Mouse (Mus musculus) ovary, postnatal 14 days (tissue): Measurements from ENCODE around the gene Snx5.

Experiments used
- DNase-seq: peaks from one replicate; pipeline ENCODE4 v3.0.0; 2022; ENCODE audit warnings: low spot score

The Snx5 gene

GRCm38 (mm10) chr2:144267004-144267730 lies 3.5 kb downstream of the Snx5 start:
- DNase-seq = no peak

DNA sequence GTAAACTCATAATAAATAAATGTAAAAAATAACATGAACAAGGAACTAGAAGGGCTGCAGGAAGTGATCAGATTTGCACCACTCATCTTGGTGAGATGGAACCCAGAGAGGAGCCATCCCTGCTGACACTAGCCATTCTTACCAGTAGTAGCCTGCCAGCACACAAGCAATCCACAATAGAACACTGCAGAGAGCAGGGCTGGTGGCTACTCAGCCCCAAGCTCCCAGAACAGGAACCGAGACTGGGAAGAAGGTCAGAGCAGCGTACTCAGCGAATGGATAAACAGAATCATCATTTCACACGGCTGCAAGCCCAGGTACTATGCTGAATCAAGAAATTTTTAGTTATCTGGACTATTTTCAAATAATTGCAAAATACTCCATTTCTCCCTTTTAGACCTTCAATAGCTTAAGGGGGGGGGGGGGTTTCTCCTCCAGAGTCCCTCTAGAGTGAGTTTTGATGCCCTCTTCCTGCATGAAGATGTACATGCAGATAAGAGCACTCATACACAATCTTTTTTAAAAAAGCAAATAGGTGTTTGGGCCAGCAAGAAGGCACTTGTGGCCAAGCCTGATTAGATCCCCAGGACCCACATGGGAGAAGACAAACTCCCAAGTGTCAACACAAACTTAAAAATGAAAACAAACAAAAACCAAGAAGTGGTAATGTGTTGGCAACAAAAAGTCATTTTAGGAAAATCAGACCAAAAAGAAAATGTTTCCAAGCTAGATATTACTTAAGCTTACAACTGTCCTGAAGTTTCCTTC lies 4.6 kb downstream of the Snx5 start:
- no peak for DNase-seq

DNA sequence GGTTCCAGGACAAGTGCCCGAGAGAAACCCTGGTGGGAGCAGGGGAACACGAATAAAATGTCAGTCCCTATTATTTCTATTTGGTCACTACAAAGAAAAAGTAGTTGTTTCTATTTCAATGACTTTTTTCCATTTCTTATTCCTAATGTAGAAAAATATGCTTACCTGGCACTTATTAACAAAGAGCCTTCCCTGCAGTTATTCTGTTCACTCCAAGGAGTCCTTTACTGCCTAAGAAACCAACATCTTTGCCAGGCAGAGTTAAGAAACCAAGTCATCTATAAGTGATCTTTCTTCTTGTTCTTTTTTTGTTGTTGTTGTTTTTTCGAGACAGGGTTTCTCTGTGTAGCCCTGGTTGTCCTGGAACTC lies 5.6 kb downstream of the Snx5 start:
- no peak for DNase-seq

GRCm38 (mm10) chr2:144264398-144265119 lies 6.1 kb downstream of the Snx5 start:
- no peak for DNase-seq

DNA sequence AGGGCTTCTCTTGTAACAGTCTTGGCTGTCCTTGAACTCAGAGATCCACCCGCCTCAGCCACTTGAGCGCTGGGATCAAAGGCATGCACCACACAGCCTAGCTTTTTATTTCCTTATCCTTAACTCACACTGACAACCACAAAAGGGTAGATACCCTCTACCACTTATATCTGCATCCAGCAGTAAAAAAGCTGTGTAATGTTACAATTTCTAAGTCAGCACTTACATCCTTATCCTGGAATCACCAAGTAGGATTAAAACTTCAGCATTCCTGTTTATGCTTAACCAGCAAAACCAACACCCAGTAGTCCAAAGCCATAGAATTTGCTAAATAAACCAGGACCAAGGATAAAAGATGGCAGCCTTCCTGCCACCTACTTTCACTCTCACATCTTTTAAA lies 7.9 kb downstream of the Snx5 start:
- DNase-seq = no peak

GRCm38 (mm10) chr2:144250111-144250510 lies 20.6 kb downstream of the Snx5 start:
- no peak for DNase-seq

DNA sequence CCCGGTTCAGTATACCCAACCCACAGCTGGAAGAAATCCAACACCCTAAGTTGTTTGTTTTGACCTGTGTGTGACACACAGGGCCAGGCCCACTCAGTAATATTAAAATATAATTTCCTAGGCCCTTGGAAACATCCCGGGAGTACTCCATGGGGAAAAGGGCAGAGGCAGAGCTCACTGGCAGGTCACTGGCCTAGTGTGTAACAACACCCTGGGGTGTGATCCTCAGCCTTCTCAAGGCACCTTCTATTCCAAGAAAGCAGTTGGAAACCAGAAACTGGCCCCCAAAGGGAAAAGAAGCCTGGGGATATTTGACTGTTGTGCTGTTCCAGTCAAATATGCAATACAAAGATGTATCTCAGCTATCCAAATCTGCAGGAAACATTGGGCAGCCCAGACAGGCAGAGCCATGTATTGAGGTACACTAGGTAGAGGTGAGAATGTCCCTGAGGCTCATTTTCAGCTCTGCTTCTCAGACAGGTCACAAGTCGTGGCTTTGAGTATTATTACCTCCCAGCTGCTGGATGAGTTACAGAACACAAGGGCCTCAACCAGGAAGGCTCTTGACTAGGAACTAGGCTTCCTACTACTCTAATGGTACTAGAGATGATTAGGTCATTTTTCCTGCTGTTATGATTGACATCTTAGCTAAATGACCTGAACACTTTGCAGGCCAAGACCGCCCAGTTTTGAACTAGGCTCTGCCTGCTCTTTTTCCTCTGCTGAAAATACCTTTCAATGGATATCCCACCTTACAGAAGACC lies 21.9 kb downstream of the Snx5 start:
- no peak for DNase-seq

GRCm38 (mm10) chr2:144247337-144247978 lies 23.2 kb downstream of the Snx5 start:
- DNase-seq = no peak

DNA sequence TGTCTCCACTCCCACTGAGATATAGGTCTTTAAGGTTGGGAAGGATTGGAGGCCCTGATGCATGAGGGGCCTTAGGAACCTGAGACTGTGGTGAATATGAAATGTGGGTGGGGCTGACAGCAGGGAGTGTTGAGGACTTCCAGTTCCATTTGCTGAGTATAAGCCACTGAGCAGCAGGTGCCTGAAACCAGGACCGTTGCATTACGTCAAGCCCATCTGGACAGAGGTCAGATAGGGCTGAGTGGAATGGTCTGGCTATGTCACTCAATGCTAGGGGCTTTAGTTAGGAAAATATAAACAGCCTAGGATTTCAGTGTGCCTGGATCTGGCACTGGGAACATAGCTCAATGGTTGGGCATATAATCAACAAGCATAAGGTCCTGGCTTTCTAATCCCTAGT lies 24.4 kb downstream of the Snx5 start:
- DNase-seq = no peak

DNA sequence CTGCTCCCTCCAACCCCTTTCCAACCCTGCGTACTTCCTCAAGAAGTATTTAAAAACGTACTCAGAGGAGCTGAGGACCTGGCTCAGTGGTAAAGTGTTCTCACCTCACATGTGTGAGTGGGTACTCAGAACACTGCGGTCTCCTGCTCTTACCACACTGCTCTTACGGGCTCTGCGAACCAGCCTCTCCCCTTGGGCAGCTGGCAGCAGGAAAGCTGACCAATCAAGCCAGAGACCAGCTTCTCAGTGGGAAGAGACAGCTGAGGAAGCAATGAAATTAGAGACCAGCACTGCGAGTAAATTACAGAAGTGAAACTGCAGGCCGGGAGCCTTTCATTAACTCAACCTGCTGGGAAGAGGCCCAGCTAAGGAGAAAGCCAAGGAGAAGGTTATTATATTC lies 25.2 kb downstream of the Snx5 start:
- DNase-seq = no peak

DNA sequence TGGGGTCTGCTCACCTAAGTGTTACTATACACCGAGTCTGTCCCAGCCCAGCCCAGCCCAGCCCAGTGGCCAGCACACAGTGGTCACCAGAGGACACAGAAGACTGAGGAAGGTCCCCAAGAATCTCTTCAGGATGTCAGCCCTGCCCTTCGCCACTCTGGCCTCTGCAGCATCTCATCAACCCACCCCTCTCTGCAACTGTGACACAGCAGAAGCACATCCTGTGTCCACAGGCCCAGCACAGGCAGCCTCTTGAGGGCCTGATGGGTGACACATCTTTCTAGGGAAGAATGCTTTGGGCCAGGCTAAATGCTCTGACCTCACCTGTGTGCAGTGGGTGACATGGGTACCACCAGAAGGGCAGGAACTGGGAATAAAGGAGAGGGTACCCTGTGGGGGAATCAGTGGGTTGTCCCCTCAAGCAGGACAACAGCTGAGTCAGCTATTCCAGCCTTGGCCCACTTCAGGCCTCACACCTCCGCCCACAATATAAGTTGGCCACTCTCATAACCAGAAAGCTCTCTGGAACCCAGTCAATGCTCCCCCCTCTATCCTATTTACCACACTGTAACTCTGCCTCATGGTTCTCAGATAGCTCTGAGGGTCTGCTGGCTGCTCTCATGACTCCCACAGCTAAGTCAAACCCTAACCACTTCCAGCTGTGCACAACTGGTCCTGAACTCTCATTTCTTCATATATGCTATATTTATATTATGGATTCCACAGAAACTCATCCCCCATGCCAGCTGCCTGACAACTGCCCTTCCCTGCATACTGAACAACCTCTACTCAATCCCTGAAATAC lies 30.4 kb downstream of the Snx5 start:
- DNase-seq = no peak

- no peak for DNase-seq
Measured at GRCm38 (mm10) chr2:144239318-144239717, 31.4 kb downstream of the Snx5 start.

- DNase-seq = no peak
Measured at GRCm38 (mm10) chr2:144238341-144238740, 32.4 kb downstream of the Snx5 start.

DNA sequence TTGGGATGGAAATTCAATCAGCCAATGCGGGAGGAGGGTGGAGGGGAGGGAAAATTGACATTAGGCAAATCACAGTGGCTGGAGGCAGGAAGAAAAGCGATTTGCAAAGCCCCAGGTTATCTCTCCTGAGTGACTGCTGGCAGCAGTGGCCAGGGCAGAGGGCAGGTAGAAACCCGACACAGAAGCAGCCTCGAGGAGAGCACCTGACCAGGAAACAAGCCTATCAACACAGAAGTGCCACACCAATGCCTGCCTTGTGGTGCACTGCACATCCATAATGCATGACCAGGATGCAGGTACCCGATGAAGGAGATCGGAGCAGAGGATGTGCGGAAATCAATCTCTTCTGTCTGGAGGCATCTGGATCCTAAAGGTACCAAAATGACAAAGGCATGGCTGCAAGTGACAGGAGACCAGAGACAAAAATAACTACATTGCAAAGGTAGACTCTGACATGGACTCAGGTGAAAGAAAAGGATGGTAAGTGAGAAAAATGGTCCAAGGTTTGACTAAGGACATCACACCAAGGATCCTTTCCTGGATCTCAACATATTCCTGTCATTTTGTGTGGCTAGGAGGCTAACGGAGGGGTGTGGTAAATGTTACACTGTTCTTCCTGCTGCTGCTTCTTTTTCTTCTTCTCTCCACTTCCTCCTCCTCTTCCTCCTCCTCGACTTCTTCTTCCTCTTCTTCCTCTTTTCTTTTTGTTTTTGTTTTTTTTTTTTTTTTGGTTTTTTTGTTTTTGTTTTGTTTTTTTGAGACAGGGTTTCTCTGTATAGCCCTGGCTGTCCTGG lies 33.7 kb downstream of the Snx5 start:
- no peak for DNase-seq

- DNase-seq = no peak
Measured at GRCm38 (mm10) chr2:144235776-144236175, 34.9 kb downstream of the Snx5 start.

- no peak for DNase-seq
Measured at GRCm38 (mm10) chr2:144233534-144233933, 37.2 kb downstream of the Snx5 start.

DNA sequence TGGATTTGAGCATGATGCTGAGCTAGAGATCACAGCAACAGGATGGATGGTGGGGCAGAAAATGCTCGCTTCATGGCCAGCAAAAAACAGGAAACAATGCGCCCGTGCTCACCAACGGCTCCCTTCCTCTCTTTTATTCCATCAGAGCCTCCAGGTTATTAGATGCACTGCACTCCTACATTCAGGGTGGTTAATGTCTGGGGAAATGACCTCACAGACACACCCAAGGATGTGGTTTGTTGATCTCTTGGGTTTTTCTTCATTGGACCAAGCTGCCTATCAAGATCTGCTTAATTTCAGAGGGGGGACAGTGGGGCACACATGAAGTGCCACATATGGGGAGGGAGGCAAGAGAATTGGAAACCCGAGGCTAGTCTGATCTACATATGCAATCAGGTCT lies 39.6 kb downstream of the Snx5 start:
- DNase-seq = no peak

- no peak for DNase-seq
Measured at GRCm38 (mm10) chr2:144230498-144230897, 40.2 kb downstream of the Snx5 start.

GRCm38 (mm10) chr2:144229647-144230046 lies 41.1 kb downstream of the Snx5 start:
- no peak for DNase-seq
